Mouse (Mus musculus) heart, embryonic 13.5 days (tissue): ENCODE measurements at regions not wholly inside any gene's neighbourhood (a gene's known extent, or its start where the extent isn't known, plus 50 kb on each side); places are given as distances from the start of the nearest gene placed in this dataset.

Experiments
- ATAC-seq: fragments of 200-750 bp; cut with Nextera tagmentation; 2 replicates; pipeline ENCODE4 v1.8.0; 2017; ENCODE audit warnings: moderate TSS enrichment; ENCODE audit not compliant: insufficient number of reproducible peaks, low FRiP score, low TSS enrichment; ENCODE audit errors: extremely low read depth
- H3K27ac ChIP-seq: fragments of 300-500 bp; sonication (generic); replicated peaks from 2 replicates; pipeline ENCODE4 v1.5.1; 2015; ENCODE audit warnings: moderate library complexity, mild to moderate bottlenecking, inconsistent platforms
- H3K27me3 ChIP-seq: fragments of 300-500 bp; sonication (generic); replicated peaks from 2 replicates; pipeline ENCODE4 v1.6.1; 2015; ENCODE audit warnings: mild to moderate bottlenecking, inconsistent platforms
- H3K36me3 ChIP-seq: fragments of 300-500 bp; sonication (generic); 2 replicates; pipeline ENCODE4 v1.6.1; 2015; ENCODE audit warnings: mild to moderate bottlenecking, inconsistent platforms
- H3K4me1 ChIP-seq: fragments of 300-500 bp; sonication (generic); 2 replicates; pipeline ENCODE4 v1.6.1; 2015; ENCODE audit warnings: inconsistent platforms
- H3K4me2 ChIP-seq: fragments of 300-500 bp; sonication (generic); 2 replicates; pipeline ENCODE4 v1.6.1; 2015; ENCODE audit warnings: inconsistent platforms, mild to moderate bottlenecking, moderate library complexity
- H3K4me3 ChIP-seq: fragments of 300-500 bp; sonication (generic); 2 replicates; pipeline ENCODE4 v1.5.1; 2015; ENCODE audit warnings: moderate library complexity, mild to moderate bottlenecking, inconsistent platforms
- H3K9ac ChIP-seq: fragments of 300-500 bp; sonication (generic); 2 replicates; pipeline ENCODE4 v1.6.1; 2015; ENCODE audit warnings: inconsistent platforms, mild to moderate bottlenecking, moderate library complexity
- H3K9me3 ChIP-seq: fragments of 300-500 bp; sonication (generic); 2 replicates; pipeline ENCODE4 v1.6.1; 2016; ENCODE audit warnings: inconsistent platforms
- WGBS: fragments of 180-500 bp; shearing (Covaris S2); methylation state at CpG from one replicate; pipeline ENCODE4 v1.1.7; 2015; ENCODE audit warnings: mixed read lengths; 5-methylcytosine and 5-hydroxymethylcytosine counted together

GRCm38 (mm10) chr2:45586588-45587200, 469.5 kb upstream of the Zeb2 start:
- Histone ChIP-seq H3K4me1 (peaks cover 12% of the 10 kb centered on the region), H3K27ac (no peak overlapping the region), H3K9ac (no peak overlapping the region), H3K27me3 (no peaks in the 10 kb centered on the region), H3K9me3 (no peaks in the 10 kb centered on the region), H3K4me3 (no peak overlapping the region), H3K36me3 (no peaks in the 10 kb centered on the region), H3K4me2 (no peak overlapping the region)
- 46% methylated on average over 1 of the region's 1 CpGs for WGBS
- ATAC-seq, result no peak

- no peaks in the 10 kb centered on the region for H3K27me3 ChIP-seq
- H3K4me2 ChIP-seq, result peak overlapping the region; percentile 50
- 39% methylated on average over 4 of the region's 4 CpGs for WGBS
- H3K4me1 ChIP-seq, result peaks cover 18% of the 10 kb centered on the region
- no peak overlapping the region for H3K4me3 ChIP-seq
- no peaks in the 10 kb centered on the region for H3K9me3 ChIP-seq
- no peak; the same call in 1 of the 2 replicates for ATAC-seq
- no peaks in the 10 kb centered on the region for H3K36me3 ChIP-seq
- H3K27ac ChIP-seq, result peak overlapping the region; percentile 71
- H3K9ac ChIP-seq, result no peak overlapping the region
Observed at GRCm38 (mm10) chr2:45581549-45581925, 464.3 kb upstream of the Zeb2 start.

- no peaks in the 10 kb centered on the region for H3K36me3 ChIP-seq
- no peak overlapping the region for H3K9ac ChIP-seq
- peak overlapping the region; percentile 71 for H3K27ac ChIP-seq
- peak overlapping the region; percentile 50 for H3K4me2 ChIP-seq
- no peak overlapping the region for H3K4me3 ChIP-seq
- no peaks in the 10 kb centered on the region for H3K9me3 ChIP-seq
- H3K27me3 ChIP-seq, result no peaks in the 10 kb centered on the region
- WGBS, result 33% methylated on average over 8 of the region's 8 CpGs
- H3K4me1 ChIP-seq, result peaks cover 18% of the 10 kb centered on the region
- ATAC-seq, result no peak
Observed at GRCm38 (mm10) chr2:45580838-45581548, 463.8 kb upstream of the Zeb2 start.

- Histone ChIP-seq H3K9ac (no peak overlapping the region), H3K27me3 (no peaks in the 10 kb centered on the region), H3K36me3 (no peaks in the 10 kb centered on the region), H3K9me3 (no peaks in the 10 kb centered on the region; the same call in 1 of the 2 replicates), H3K27ac (no peak overlapping the region), H3K4me2 (no peak overlapping the region), H3K4me3 (no peak overlapping the region), H3K4me1 (no peaks in the 10 kb centered on the region)
- 60% methylated on average over 3 of the region's 3 CpGs for WGBS
- no peak for ATAC-seq
Observed at GRCm38 (mm10) chr2:45572906-45573305, 455.7 kb upstream of the Zeb2 start.

GRCm38 (mm10) chr2:45554707-45555106, 437.5 kb upstream of the Zeb2 start:
- Histone ChIP-seq H3K9me3 (no peaks in the 10 kb centered on the region), H3K27me3 (no peaks in the 10 kb centered on the region), H3K4me3 (no peak overlapping the region), H3K27ac (no peak overlapping the region), H3K36me3 (no peaks in the 10 kb centered on the region), H3K4me1 (no peaks in the 10 kb centered on the region), H3K9ac (no peak overlapping the region), H3K4me2 (no peak overlapping the region)
- no peak for ATAC-seq
- 83% methylated on average over 4 of the region's 4 CpGs for WGBS

GRCm38 (mm10) chr2:45541394-45541793, 424.2 kb upstream of the Zeb2 start:
- Histone ChIP-seq H3K4me3 (no peak overlapping the region), H3K36me3 (no peaks in the 10 kb centered on the region), H3K9me3 (no peaks in the 10 kb centered on the region), H3K27ac (no peak overlapping the region), H3K9ac (no peak overlapping the region), H3K4me1 (no peaks in the 10 kb centered on the region), H3K4me2 (no peak overlapping the region), H3K27me3 (no peaks in the 10 kb centered on the region)
- ATAC-seq, result no peak
- 86% methylated on average over 3 of the region's 3 CpGs for WGBS

- no peaks in the 10 kb centered on the region for H3K36me3 ChIP-seq
- ATAC-seq, result no peak
- no peak overlapping the region for H3K4me2 ChIP-seq
- WGBS, result 85% methylated on average over 12 of the region's 12 CpGs
- no peak overlapping the region for H3K27ac ChIP-seq
- no peaks in the 10 kb centered on the region for H3K9me3 ChIP-seq
- H3K4me3 ChIP-seq, result no peak overlapping the region
- H3K27me3 ChIP-seq, result no peaks in the 10 kb centered on the region
- no peak overlapping the region for H3K9ac ChIP-seq
- H3K4me1 ChIP-seq, result peaks cover 7% of the 10 kb centered on the region
Observed at GRCm38 (mm10) chr2:45538950-45539349, 421.8 kb upstream of the Zeb2 start.

GRCm38 (mm10) chr2:45537722-45538121, 420.5 kb upstream of the Zeb2 start:
- Histone ChIP-seq H3K9me3 (no peaks in the 10 kb centered on the region), H3K36me3 (no peaks in the 10 kb centered on the region), H3K4me2 (no peak overlapping the region), H3K4me1 (peaks cover 7% of the 10 kb centered on the region), H3K27me3 (no peaks in the 10 kb centered on the region), H3K4me3 (no peak overlapping the region), H3K27ac (no peak overlapping the region), H3K9ac (no peak overlapping the region)
- 83% methylated on average over 7 of the region's 7 CpGs for WGBS
- ATAC-seq, result no peak

- no peak for ATAC-seq
- Histone ChIP-seq H3K4me3 (no peak overlapping the region), H3K27ac (no peak overlapping the region), H3K36me3 (no peaks in the 10 kb centered on the region), H3K27me3 (no peaks in the 10 kb centered on the region), H3K4me1 (peaks cover 7% of the 10 kb centered on the region), H3K9ac (no peak overlapping the region), H3K4me2 (no peak overlapping the region), H3K9me3 (no peaks in the 10 kb centered on the region)
- WGBS, result 50% methylated on average over 5 of the region's 5 CpGs
Observed at GRCm38 (mm10) chr2:45534806-45535205, 417.6 kb upstream of the Zeb2 start.

- no peak overlapping the region for H3K9ac ChIP-seq
- H3K36me3 ChIP-seq, result no peaks in the 10 kb centered on the region
- no peak overlapping the region for H3K27ac ChIP-seq
- no peaks in the 10 kb centered on the region for H3K9me3 ChIP-seq
- H3K4me1 ChIP-seq, result peaks cover 10% of the 10 kb centered on the region
- 64% methylated on average over 5 of the region's 5 CpGs for WGBS
- no peak overlapping the region for H3K4me2 ChIP-seq
- H3K27me3 ChIP-seq, result no peaks in the 10 kb centered on the region
- H3K4me3 ChIP-seq, result no peak overlapping the region
- ATAC-seq, result no peak
Observed at GRCm38 (mm10) chr2:45522310-45522709, 405.1 kb upstream of the Zeb2 start.

- Histone ChIP-seq H3K27me3 (no peaks in the 10 kb centered on the region), H3K9me3 (no peaks in the 10 kb centered on the region), H3K36me3 (no peaks in the 10 kb centered on the region), H3K4me1 (peaks cover 14% of the 10 kb centered on the region), H3K4me3 (no peak overlapping the region), H3K4me2 (peak overlapping the region; percentile 42), H3K9ac (no peak overlapping the region), H3K27ac (0 out of 2 replicates have a peak overlapping the region, but pooled peaks have one; percentile 28)
- WGBS, result 17% methylated on average over 4 of the region's 4 CpGs
- no peak for ATAC-seq
Observed at GRCm38 (mm10) chr2:45519550-45520152, 402.5 kb upstream of the Zeb2 start.
